In the genomic region with DNA sequence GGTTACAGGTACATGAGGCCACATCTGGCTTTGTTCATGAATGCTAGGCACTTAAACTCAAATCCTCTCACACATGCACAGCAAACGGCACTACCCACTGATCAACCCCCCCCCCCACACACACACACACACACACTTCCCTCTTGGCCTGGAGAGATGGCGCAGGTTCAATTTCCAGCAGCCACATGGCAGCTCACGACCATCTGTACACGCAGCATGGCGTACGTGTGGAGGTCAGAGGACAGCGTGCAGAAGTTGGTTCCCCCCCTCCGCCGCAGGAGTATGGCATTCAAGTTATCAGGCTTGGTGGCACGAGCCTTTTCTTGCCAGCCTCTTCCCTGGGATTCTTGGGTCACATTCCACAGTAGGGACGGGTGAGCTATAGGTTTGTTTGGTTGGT, we compare ENCODE assay signal across 25 mouse cellular contexts.
"Had no signal": no experiment of that assay in that cellular context is flagged by ENCODE, and none has a peak within 500 bp of the region (broad histone marks: within the 10 kb centered on the region; RNA-seq: fewer than 3 reads in every experiment).

No protein-coding gene starts in this region.

- H3K36me3 ChIP-seq: heart, embryonic 15.5 days; hindbrain, embryonic 12.5 days; limb, embryonic 13.5 days; limb, embryonic 15.5 days had no signal

- H3K27me3 ChIP-seq: heart, embryonic 13.5 days; heart, embryonic 15.5 days; hindbrain, embryonic 12.5 days; limb, embryonic 13.5 days; limb, embryonic 15.5 days; liver, embryonic 12.5 days had no signal

- H3K4me2 ChIP-seq: heart, embryonic 11.5 days; heart, embryonic 13.5 days; heart, embryonic 15.5 days; hindbrain, embryonic 12.5 days; hindbrain, embryonic 14.5 days; limb, embryonic 13.5 days; limb, embryonic 15.5 days; liver, embryonic 12.5 days had no signal

- H3K4me3 ChIP-seq: heart, adult 2 months; heart, embryonic 13.5 days; heart, embryonic 15.5 days; hindbrain, embryonic 12.5 days; layer of hippocampus, adult 2 months; left cerebral cortex, adult 2 months; limb, embryonic 13.5 days; limb, embryonic 15.5 days; liver, embryonic 12.5 days had no signal

- H3K9ac ChIP-seq: heart, embryonic 13.5 days; heart, embryonic 15.5 days; hindbrain, embryonic 12.5 days; hindbrain, embryonic 14.5 days; limb, embryonic 13.5 days; limb, embryonic 15.5 days; liver, embryonic 12.5 days; liver, embryonic 14.5 days had no signal

- ATAC-seq: hindbrain, embryonic 16.5 days; intestine, embryonic 16.5 days; liver, embryonic 12.5 days had no signal

- H3K9me3 ChIP-seq: heart, embryonic 13.5 days; heart, embryonic 15.5 days; hindbrain, embryonic 12.5 days; limb, embryonic 15.5 days; liver, embryonic 12.5 days had no signal

- H3K27ac ChIP-seq: heart, adult 2 months; heart, embryonic 13.5 days; heart, embryonic 15.5 days; hindbrain, embryonic 12.5 days; hindbrain, embryonic 14.5 days; layer of hippocampus, adult 2 months; left cerebral cortex, adult 2 months; limb, embryonic 13.5 days; limb, embryonic 15.5 days; liver, embryonic 12.5 days; liver, embryonic 14.5 days had no signal

- DNase-seq: gastrocnemius, postnatal 14 days; gastrocnemius, postnatal 36 days; heart, adult 11 months; heart, adult 2 months; heart, postnatal 14 days; heart, postnatal 36 days; kidney, adult 11 months; kidney, adult 2 months; kidney, adult 9 months; kidney, postnatal 10 days; kidney, postnatal 25 days; kidney, postnatal 4 days had no signal
